Mouse (Mus musculus): ENCODE data around the gene Usp7.

DNA sequence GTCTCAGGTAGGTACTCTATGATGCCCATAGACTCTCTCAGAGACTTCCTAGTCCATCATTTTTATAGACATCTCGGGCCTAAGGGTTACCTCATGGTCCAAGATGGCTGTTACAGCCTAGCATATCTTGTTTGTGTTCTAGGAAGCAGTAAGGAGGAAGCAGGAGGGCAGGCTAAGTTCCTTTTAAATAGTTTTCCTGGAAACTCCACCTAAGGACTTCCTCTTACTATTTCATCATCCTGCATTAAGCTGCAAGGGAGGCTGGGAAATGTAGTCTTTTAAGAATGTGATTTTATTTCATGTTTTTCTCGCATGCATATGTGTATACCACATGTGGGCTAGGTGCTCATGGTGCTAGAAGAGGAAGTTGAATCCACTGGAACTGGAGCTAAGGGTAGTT is 31.6 kb upstream of the Usp7 start:
- TF ChIP-seq GATA1 (IDR thresholded peaks at IDR 0.05; ENCODE audit: borderline replicate concordance, low read length) (no peak), FLI1 (IDR thresholded peaks at IDR 0.05; ENCODE audit: low read length) (no peak)
